11 mouse cellular contexts compared by ENCODE assay signal in genomic region chrX:97072369-97072768, GRCm38 (mm10). TPM values are rescaled to one million over a fixed set of nuclear protein-coding genes. Genes with fewer than 3 reads are reported as not detected.
DNase-seq lines count a peak whose midpoint lies in the region; ATAC-seq and TF ChIP-seq lines count a peak whose summit lies in the region.
"Had no signal": no experiment of that assay in that cellular context is flagged by ENCODE, and none has a peak within 500 bp of the region (broad histone marks: within the 10 kb centered on the region; RNA-seq: fewer than 3 reads in every experiment).

TSS of gene Pgr15l (plus strand) at chrX:97072596.

- H3K36me3 ChIP-seq in hindbrain, embryonic 10.5 days = no peaks in the 10 kb centered on the region
- H3K36me3 ChIP-seq in midbrain, embryonic 16.5 days (ENCODE audit: control insufficient read depth, insufficient read depth, low read length) = no peaks in the 10 kb centered on the region
- H3K36me3 ChIP-seq: liver, embryonic 15.5 days had no signal

- ATAC-seq in frontal cortex, adult (ENCODE audit: low TSS enrichment) = peak; percentile 44; the same call in 1 of the 2 replicates
- ATAC-seq in midbrain, embryonic 16.5 days = peak; percentile 56; the same call in 1 of the 2 replicates
- ATAC-seq in monocyte, adult 5-6 weeks (replicated peaks; ENCODE audit: insufficient number of reproducible peaks, low FRiP score, low TSS enrichment, poor library complexity, severe bottlenecking) = no peak

- H3K27me3 ChIP-seq in hindbrain, embryonic 10.5 days (ENCODE audit: insufficient read depth, poor library complexity, severe bottlenecking) = peaks cover 14% of the 10 kb centered on the region
- no peaks in the 10 kb centered on the region for H3K27me3 ChIP-seq in midbrain, embryonic 16.5 days (ENCODE audit: control insufficient read depth, insufficient read depth, low read depth, low read length)

- WGBS in hindbrain, embryonic 10.5 days = 36% methylated on average over 20 of the region's 20 CpGs
- 29% methylated on average over 19 of the region's 20 CpGs for WGBS in midbrain, embryonic 16.5 days

- no peaks in the 10 kb centered on the region for H3K9me3 ChIP-seq in hindbrain, embryonic 10.5 days
- H3K9me3 ChIP-seq in midbrain, embryonic 16.5 days (replicated peaks; ENCODE audit: control insufficient read depth, low read length, poor library complexity, severe bottlenecking) = no peaks in the 10 kb centered on the region
- H3K9me3 ChIP-seq: liver, embryonic 15.5 days had no signal

- H3K9ac ChIP-seq in midbrain, embryonic 16.5 days (ENCODE audit: low read depth, low read length) = no peak within 1 kb of the TSS
- H3K9ac ChIP-seq: liver, embryonic 15.5 days had no signal

- peak within 1 kb of the TSS; percentile 34 for H3K4me3 ChIP-seq in hindbrain, embryonic 10.5 days
- H3K4me3 ChIP-seq in midbrain, embryonic 16.5 days (ENCODE audit: low read depth, low read length) = peak within 1 kb of the TSS; percentile 23; the same call in 1 of the 2 replicates
- H3K4me3 ChIP-seq in gastrocnemius, adult 2 months = no peak within 1 kb of the TSS
- H3K4me3 ChIP-seq: liver, embryonic 15.5 days had no signal

- no peak for TF ChIP-seq CTCF in gastrocnemius, adult 2 months (IDR thresholded peaks at IDR 0.05)

- peak within 1 kb of the TSS; percentile 50 for H3K4me2 ChIP-seq in midbrain, embryonic 16.5 days (ENCODE audit: low read length)
- H3K4me2 ChIP-seq: liver, embryonic 15.5 days had no signal

- intact Hi-C loops in gastrocnemius, adult 2 months (cut with DNase I) = loop anchor here (10.0 kb wide), 1 partner anchor 362 kb away; no protein-coding TSS in a partner anchor

- no peak within 1 kb of the TSS for H3K27ac ChIP-seq in hindbrain, embryonic 10.5 days
- H3K27ac ChIP-seq in midbrain, embryonic 16.5 days (ENCODE audit: low read length) = no peak within 1 kb of the TSS
- no peak within 1 kb of the TSS for H3K27ac ChIP-seq in gastrocnemius, adult 2 months
- H3K27ac ChIP-seq: liver, embryonic 15.5 days had no signal

- H3K4me1 ChIP-seq in hindbrain, embryonic 10.5 days (replicated peaks) = no peaks in the 10 kb centered on the region
- H3K4me1 ChIP-seq in midbrain, embryonic 16.5 days (ENCODE audit: control insufficient read depth, insufficient read depth, low read length) = no peaks in the 10 kb centered on the region
- H3K4me1 ChIP-seq: liver, embryonic 15.5 days had no signal

- no peak for DNase-seq in frontal cortex, postnatal 14 days (ENCODE audit: low spot score in 2 of 2)
- peak; percentile 49 for DNase-seq in ZHBTc4 (ENCODE audit: low read depth, low spot score)
- peak; percentile 8 for DNase-seq in hindbrain, embryonic 10.5 days (ENCODE audit: low spot score)
- no peak for DNase-seq in frontal cortex, postnatal 25 days (ENCODE audit: low spot score in 2 of 2)
- no peak for DNase-seq in gastrocnemius, adult 2 months
- DNase-seq: right cerebral cortex, postnatal 14 days had no signal

RNA-seq across cellular contexts. Expression of gene Pgr15l, which starts in this region (rescaled TPM):
- not detected in 2 replicates for polyA plus RNA-seq in hindbrain, embryonic 10.5 days (2016; fragmentation: Nextera tagmentation; extraction: Ambion mirVana)
- polyA plus RNA-seq in midbrain, embryonic 16.5 days (2015; fragmentation: Nextera tagmentation; extraction: Ambion mirVana) = 0.19 and 0.23 TPM in 2 replicates
- total RNA-seq in monocyte, adult 5-6 weeks (2017) = not detected in 3 replicates
- not detected for total RNA-seq in gastrocnemius, adult 2 months (2021)
- polyA plus RNA-seq: heart, postnatal 0 days; liver, embryonic 15.5 days had no signal

Comparison
In these comparisons a context has a peak if more than half of its experiments do, and no peak if none do; other contexts are left out.
1. Peak in DNase-seq and H3K4me3 ChIP-seq in hindbrain, embryonic 10.5 days; RNA of the gene not detected or under 1 TPM.
2. Peak in ATAC-seq, H3K4me3 ChIP-seq and H3K4me2 ChIP-seq in midbrain, embryonic 16.5 days; RNA of the gene not detected or under 1 TPM.